In the genomic region with DNA sequence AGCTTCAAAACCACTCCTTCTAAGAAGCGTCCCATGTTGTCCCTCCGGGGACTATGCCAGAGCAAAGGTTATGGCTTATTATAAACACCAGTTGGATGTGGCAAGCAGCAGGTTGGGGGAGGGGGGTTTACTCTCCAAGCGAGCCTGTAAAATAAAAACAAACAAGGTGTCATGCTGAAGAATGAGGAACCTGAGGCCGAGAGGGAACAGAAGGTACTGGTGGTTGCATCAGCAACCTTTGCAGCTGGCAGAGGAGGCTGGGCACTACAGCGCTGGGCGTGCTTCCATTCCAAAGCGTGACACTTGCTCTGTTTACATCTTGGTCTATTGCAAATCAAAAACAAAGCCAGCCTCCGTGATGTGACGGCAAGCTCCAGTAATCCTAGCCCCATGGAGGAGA, we compare ENCODE assay signal across 16 mouse cellular contexts. TPM values are rescaled to one million over a fixed set of nuclear protein-coding genes. Genes with fewer than 3 reads are reported as not detected.
DNase-seq lines count a peak whose midpoint lies in the region; ATAC-seq and TF ChIP-seq lines count a peak whose summit lies in the region.
"Had no signal": no experiment of that assay in that cellular context is flagged by ENCODE, and none has a peak within 500 bp of the region (broad histone marks: within the 10 kb centered on the region; RNA-seq: fewer than 3 reads in every experiment).

No protein-coding gene starts in this region.

- H3K4me2 ChIP-seq in kidney, postnatal 0 days (ENCODE audit: low read length): no peak overlapping the region
- peak overlapping the region; percentile 36; the same call in 1 of the 2 replicates for H3K4me2 ChIP-seq in liver, embryonic 16.5 days (ENCODE audit: low read depth, low read length)
- H3K4me2 ChIP-seq: limb, embryonic 12.5 days had no signal

- ATAC-seq in kidney, postnatal 0 days (replicated peaks; ENCODE audit: low FRiP score, low read depth): no peak
- ATAC-seq in liver, embryonic 16.5 days (ENCODE audit: low read depth): no peak
- ATAC-seq in megakaryocyte progenitor cell, adult 5-6 weeks (replicated peaks; ENCODE audit: poor library complexity): peak; percentile 8; the same call in 1 of the 2 replicates
- ATAC-seq in inflammation-experienced regulatory T-cells, adult 6 months: no peak
- ATAC-seq: CD4-positive, CD25-positive, alpha-beta regulatory T cell, adult 4 months; intestine, embryonic 16.5 days; midbrain, embryonic 16.5 days had no signal

- 18% methylated on average over 9 of the region's 9 CpGs for WGBS in kidney, postnatal 0 days
- 35% methylated on average over 9 of the region's 9 CpGs for WGBS in liver, embryonic 16.5 days (ENCODE audit: insufficient replicate concordance)

- H3K4me3 ChIP-seq in kidney, postnatal 0 days (replicated peaks; ENCODE audit: low read depth, low read length): no peak overlapping the region
- peak overlapping the region; percentile 39 to 49 for H3K4me3 ChIP-seq in MEL (ENCODE audit: control insufficient read depth in 1 of 2, insufficient read depth in 1 of 2, low read depth in 2 of 2, low read length in 2 of 2)
- H3K4me3 ChIP-seq in liver, embryonic 16.5 days (ENCODE audit: low read depth, low read length): no peak overlapping the region
- H3K4me3 ChIP-seq: limb, embryonic 12.5 days had no signal

- peak in 1 of 2 experiments; percentile 26; a peak in 1 of 4 replicates for TF ChIP-seq EP300 in MEL (IDR thresholded peaks at IDR 0.05; ENCODE audit: low read depth in 1 of 2, low read length in 2 of 2)

- TF ChIP-seq RAD21 in MEL (IDR thresholded peaks at IDR 0.05; ENCODE audit: low read depth, low read length): no peak

- DNase-seq in kidney, postnatal 0 days (ENCODE audit: low spot score): peak; percentile 16
- DNase-seq in kidney, adult 8-10 months: no peak
- peak; percentile 79 for DNase-seq in MEL (ENCODE audit: low read depth, low spot score)
- DNase-seq in ovary, postnatal 36 days (ENCODE audit: low spot score): no peak
- DNase-seq in T-cell, adult 2 months (ENCODE audit: low spot score): no peak

- H3K9ac ChIP-seq in kidney, postnatal 0 days (ENCODE audit: low read depth, low read length): no peak overlapping the region
- peak overlapping the region; percentile 53 for H3K9ac ChIP-seq in MEL (ENCODE audit: control insufficient read depth, low read depth, low read length, poor library complexity, severe bottlenecking)
- H3K9ac ChIP-seq in liver, embryonic 16.5 days (ENCODE audit: low read depth, low read length): no peak overlapping the region
- H3K9ac ChIP-seq: limb, embryonic 12.5 days had no signal

- H3K27me3 ChIP-seq in kidney, postnatal 0 days (ENCODE audit: insufficient read depth, low read length): no peaks in the 10 kb centered on the region
- no peaks in the 10 kb centered on the region for H3K27me3 ChIP-seq in MEL (ENCODE audit: control insufficient read depth in 1 of 2, insufficient read depth in 2 of 2, low read length in 2 of 2)
- no peaks in the 10 kb centered on the region for H3K27me3 ChIP-seq in liver, embryonic 16.5 days (ENCODE audit: control insufficient read depth, insufficient read depth, low read depth, low read length)
- H3K27me3 ChIP-seq: limb, embryonic 12.5 days had no signal

- H3K9me3 ChIP-seq in kidney, postnatal 0 days (replicated peaks; ENCODE audit: low read length): no peaks in the 10 kb centered on the region
- no peaks in the 10 kb centered on the region for H3K9me3 ChIP-seq in MEL (replicated peaks; ENCODE audit: insufficient read depth, low read length)
- no peaks in the 10 kb centered on the region for H3K9me3 ChIP-seq in liver, embryonic 16.5 days (replicated peaks; ENCODE audit: control insufficient read depth, low read length)
- H3K9me3 ChIP-seq: limb, embryonic 12.5 days had no signal

- H3K79me2 ChIP-seq in MEL (ENCODE audit: control insufficient read depth, insufficient read depth, low read length, poor library complexity): peaks cover 31% of the 10 kb centered on the region

- no peaks in the 10 kb centered on the region for H3K36me3 ChIP-seq in kidney, postnatal 0 days (ENCODE audit: insufficient read depth, low read length)
- H3K36me3 ChIP-seq in MEL (ENCODE audit: control insufficient read depth in 1 of 2, insufficient read depth in 2 of 2, low read length in 2 of 2): peaks cover 0 to 11% of the 10 kb centered on the region in 2 experiments; a peak in 2 of 4 replicates
- H3K36me3 ChIP-seq in liver, embryonic 16.5 days (ENCODE audit: control insufficient read depth, insufficient read depth): no peaks in the 10 kb centered on the region
- H3K36me3 ChIP-seq: limb, embryonic 12.5 days had no signal

- peak overlapping the region; percentile 60 for H3K27ac ChIP-seq in kidney, postnatal 0 days
- H3K27ac ChIP-seq in MEL (ENCODE audit: control insufficient read depth, low read depth, low read length): peak overlapping the region; percentile 22; the same call in 1 of the 2 replicates
- H3K27ac ChIP-seq in liver, embryonic 16.5 days (ENCODE audit: low read length): peak overlapping the region; percentile 81
- H3K27ac ChIP-seq: limb, embryonic 12.5 days had no signal

- peaks cover 18% of the 10 kb centered on the region for H3K4me1 ChIP-seq in kidney, postnatal 0 days (replicated peaks; ENCODE audit: insufficient read depth, low read length)
- H3K4me1 ChIP-seq in MEL (ENCODE audit: control insufficient read depth in 1 of 2, insufficient read depth in 2 of 2, low read length in 2 of 2): peaks cover 2 to 22% of the 10 kb centered on the region in 2 experiments; a peak in 3 of 4 replicates
- H3K4me1 ChIP-seq in liver, embryonic 16.5 days (ENCODE audit: control insufficient read depth, low read depth, low read length): peaks cover 44% of the 10 kb centered on the region

- no peak for TF ChIP-seq CTCF in kidney, postnatal 0 days (IDR thresholded peaks at IDR 0.05; ENCODE audit: low read depth)
- no peak for TF ChIP-seq CTCF in MEL (IDR thresholded peaks at IDR 0.05 in 2 of 3, conservative IDR thresholded peaks at IDR 0.05 in 1 of 3; ENCODE audit: control insufficient read depth in 1 of 3, insufficient read depth in 1 of 3, low read depth in 2 of 3, low read length in 3 of 3, poor library complexity in 1 of 3, severe bottlenecking in 1 of 3)

- TF ChIP-seq POLR2A in MEL (IDR thresholded peaks at IDR 0.05; ENCODE audit: control insufficient read depth in 1 of 2, insufficient read depth in 1 of 2, low read depth in 1 of 2, low read length in 2 of 2, poor library complexity in 1 of 2): no peak

TF ChIP-seq in MEL, 35 proteins besides CTCF, POLR2A, EP300 and RAD21:
- TF ChIP-seq MAX (IDR thresholded peaks at IDR 0.05; ENCODE audit: low read length) (peak; percentile 59), POLR2AphosphoS2 (IDR thresholded peaks at IDR 0.05; ENCODE audit: low read length) (no peak), TCF12 (IDR thresholded peaks at IDR 0.05; ENCODE audit: low read depth, low read length) (peak; percentile 38; the same call in 1 of the 2 replicates), MEF2A (IDR thresholded peaks at IDR 0.05; ENCODE audit: extremely low read depth, insufficient replicate concordance, low read depth, low read length, poor library complexity, severe bottlenecking) (no peak), MYB (IDR thresholded peaks at IDR 0.05; ENCODE audit: low read depth, low read length) (no peak), TBP (IDR thresholded peaks at IDR 0.05; ENCODE audit: low read depth, low read length) (no peak), MXI1 (IDR thresholded peaks at IDR 0.05; ENCODE audit: low read depth, low read length) (peak; percentile 87), SIN3A (IDR thresholded peaks at IDR 0.05; ENCODE audit: low read length) (peak; percentile 90), ETS1 (IDR thresholded peaks at IDR 0.05; ENCODE audit: low read depth, low read length) (peak; percentile 92), HCFC1 (IDR thresholded peaks at IDR 0.05; ENCODE audit: low read depth, low read length) (peak; percentile 32; the same call in 1 of the 2 replicates), POLR2AphosphoS5 (IDR thresholded peaks at IDR 0.05; ENCODE audit: borderline replicate concordance, low read depth, low read length) (no peak)

RNA-seq across cellular contexts. Expression of gene Fbxo31, which starts 1.9 kb away (rescaled TPM):
- polyA plus RNA-seq in kidney, postnatal 0 days (2015; fragmentation: Nextera tagmentation; extraction: Ambion mirVana): 13.4 and 14.9 TPM in 2 replicates
- 13.9 and 16.0 TPM in 2 replicates for total RNA-seq in MEL (2012; rRNA removed)
- polyA plus RNA-seq in MEL (2012; ENCODE audit: insufficient read depth in 1 of 2, insufficient read length in 2 of 2, low read depth in 1 of 2, low replicate concordance in 2 of 2, missing spikeins in 1 of 2): 10 to 100 TPM in 1 of 2 experiments, not detected in 1; 35.3 TPM
- polyA plus RNA-seq in liver, embryonic 16.5 days (2015; fragmentation: Nextera tagmentation; extraction: Ambion mirVana): 9.0 and 9.2 TPM in 2 replicates
- 6.0 and 6.6 TPM in 2 replicates for total RNA-seq in megakaryocyte progenitor cell, adult 5-6 weeks (2015)
- 6.9 and 7.1 TPM in 2 replicates for total RNA-seq in megakaryocyte progenitor cell, adult 5-6 weeks (2017)
- polyA plus RNA-seq in inflammation-experienced regulatory T-cells, adult 6 months (2017; shearing (Covaris generic)): 1 to 10 TPM; 2.1 to 2.2 (median 2.2) TPM

RNA-seq across cellular contexts. Expression of gene Map1lc3b, which starts 9.7 kb away (rescaled TPM):
- polyA plus RNA-seq in kidney, postnatal 0 days (2015; fragmentation: Nextera tagmentation; extraction: Ambion mirVana): 281 and 284 TPM in 2 replicates
- 56.4 and 61.0 TPM in 2 replicates for total RNA-seq in MEL (2012; rRNA removed)
- 10 to 100 TPM in 1 of 2 experiments, not detected in 1; 68.8 TPM for polyA plus RNA-seq in MEL (2012; ENCODE audit: insufficient read depth in 1 of 2, insufficient read length in 2 of 2, low read depth in 1 of 2, low replicate concordance in 2 of 2, missing spikeins in 1 of 2)
- polyA plus RNA-seq in liver, embryonic 16.5 days (2015; fragmentation: Nextera tagmentation; extraction: Ambion mirVana): 149 and 152 TPM in 2 replicates
- 73.8 and 74.5 TPM in 2 replicates for total RNA-seq in megakaryocyte progenitor cell, adult 5-6 weeks (2015)
- 65.9 and 78.6 TPM in 2 replicates for total RNA-seq in megakaryocyte progenitor cell, adult 5-6 weeks (2017)
- 100 to 1,000 TPM; 453 to 467 (median 467) TPM for polyA plus RNA-seq in inflammation-experienced regulatory T-cells, adult 6 months (2017; shearing (Covaris generic))

RNA-seq across cellular contexts. Expression of gene 1700018B08Rik, which starts 36.3 kb away (rescaled TPM):
- not detected in 2 replicates for polyA plus RNA-seq in kidney, postnatal 0 days (2015; fragmentation: Nextera tagmentation; extraction: Ambion mirVana)
- total RNA-seq in MEL (2012; rRNA removed): not detected in 2 replicates
- polyA plus RNA-seq in MEL (2012; ENCODE audit: insufficient read depth in 1 of 2, insufficient read length in 2 of 2, low read depth in 1 of 2, low replicate concordance in 2 of 2, missing spikeins in 1 of 2): not detected
- not detected in 2 replicates for polyA plus RNA-seq in liver, embryonic 16.5 days (2015; fragmentation: Nextera tagmentation; extraction: Ambion mirVana)
- total RNA-seq in megakaryocyte progenitor cell, adult 5-6 weeks (2015): not detected in 2 replicates
- not detected in 2 replicates for total RNA-seq in megakaryocyte progenitor cell, adult 5-6 weeks (2017)
- not detected for polyA plus RNA-seq in inflammation-experienced regulatory T-cells, adult 6 months (2017; shearing (Covaris generic))
- total RNA-seq: common myeloid progenitor, adult 5-6 weeks; gastrocnemius, adult 8-10 months; layer of hippocampus, adult 8-10 months had no signal
- polyA plus RNA-seq: CD4-positive, CD25-positive, alpha-beta regulatory T cell, adult 4 months; heart, postnatal 0 days; intestine, embryonic 16.5 days; limb, embryonic 12.5 days; midbrain, embryonic 16.5 days had no signal

Comparison
In these comparisons a context has a peak if more than half of its experiments do, and no peak if none do; other contexts are left out.
1. DNase-seq: peak in kidney, postnatal 0 days (single experiment) and MEL (single experiment); none in kidney, adult 8-10 months (0 of 2), ovary, postnatal 36 days (single experiment) and T-cell, adult 2 months (single experiment).
2. H3K27ac ChIP-seq: peak in every context shown above with its lines; median percentile 81 in liver, embryonic 16.5 days; 60 in kidney, postnatal 0 days; 22 in MEL.
3. H3K4me3 ChIP-seq: peak in MEL (2 of 2); none in kidney, postnatal 0 days (single experiment) and liver, embryonic 16.5 days (single experiment).